Mouse (Mus musculus) limb, embryonic 15.5 days (tissue): Measurements from ENCODE around the gene Ppp1r37. TPM values are rescaled to one million over a fixed set of nuclear protein-coding genes. Genes with fewer than 3 reads are reported as not detected.

Experiments used
- ATAC-seq: fragments of 200-750 bp; cut with Nextera tagmentation; 2 replicates; pipeline ENCODE4 v1.8.0; 2017; ENCODE audit warnings: low read depth, moderate TSS enrichment; ENCODE audit not compliant: insufficient number of reproducible peaks, low FRiP score, low TSS enrichment
- H3K27ac ChIP-seq: fragments of 300-500 bp; sonication (generic); 2 replicates; pipeline ENCODE4 v1.5.1; 2015; ENCODE audit warnings: moderate library complexity, mild to moderate bottlenecking, inconsistent platforms
- H3K27me3 ChIP-seq: fragments of 300-500 bp; sonication (generic); 2 replicates; pipeline ENCODE4 v1.6.1; 2015; ENCODE audit warnings: inconsistent platforms
- H3K36me3 ChIP-seq: fragments of 300-500 bp; sonication (generic); 2 replicates; pipeline ENCODE4 v1.6.1; 2015; ENCODE audit warnings: inconsistent platforms
- H3K4me1 ChIP-seq: fragments of 300-500 bp; sonication (generic); 2 replicates; pipeline ENCODE4 v1.6.1; 2015; ENCODE audit warnings: inconsistent platforms
- H3K4me2 ChIP-seq: fragments of 300-500 bp; sonication (generic); 2 replicates; pipeline ENCODE4 v1.6.1; 2015; ENCODE audit warnings: mild to moderate bottlenecking, inconsistent platforms
- H3K4me3 ChIP-seq: fragments of 300-500 bp; sonication (generic); 2 replicates; pipeline ENCODE4 v1.5.1; 2015; ENCODE audit warnings: mild to moderate bottlenecking, inconsistent platforms
- H3K9ac ChIP-seq: fragments of 300-500 bp; sonication (generic); 2 replicates; pipeline ENCODE4 v1.6.1; 2015; ENCODE audit warnings: inconsistent platforms
- H3K9me3 ChIP-seq: fragments of 300-500 bp; sonication (generic); 2 replicates; pipeline ENCODE4 v1.6.1; 2016; ENCODE audit warnings: inconsistent platforms
- WGBS: fragments of 180-500 bp; shearing (Covaris S2); methylation state at CpG from one replicate; pipeline ENCODE4 v1.1.7; 2015; 5-methylcytosine and 5-hydroxymethylcytosine counted together
- polyA plus RNA-seq: library from polyadenylated mRNA; unstranded; fragments of >200 nt; fragmentation: Nextera tagmentation; extraction: Ambion mirVana; gene quantifications from 2 replicates; pipeline ENCODE4 v1.2.1, GENCODE M21; 2015

The Ppp1r37 gene
- polyA plus RNA-seq, 1 experiment from 2014 or later = 26.3 TPM

- no peak overlapping the region for H3K4me3 ChIP-seq
Measured at GRCm38 (mm10) chr7:19551634-19552033, 11.2 kb downstream of the Ppp1r37 start.

GRCm38 (mm10) chr7:19549394-19549793, 13.5 kb downstream of the Ppp1r37 start:
- H3K4me2 ChIP-seq = no peak overlapping the region
- no peak for ATAC-seq
- 79% methylated on average over 10 of the region's 10 CpGs for WGBS

More at GRCm38 (mm10) chr7:19551634-19552033, 11.2 kb downstream of the Ppp1r37 start:
- Histone ChIP-seq H3K27ac (no peak overlapping the region), H3K36me3 (peaks cover 43% of the 10 kb centered on the region), H3K9ac (no peak overlapping the region), H3K9me3 (no peaks in the 10 kb centered on the region), H3K27me3 (no peaks in the 10 kb centered on the region), H3K4me1 (peaks cover 7% of the 10 kb centered on the region), H3K4me2 (no peak overlapping the region)
- WGBS = 63% methylated on average over 5 of the region's 5 CpGs
- no peak for ATAC-seq

GRCm38 (mm10) chr7:19547344-19547969, 15.4 kb downstream of the Ppp1r37 start:
- Histone ChIP-seq H3K9me3 (no peaks in the 10 kb centered on the region), H3K27me3 (no peaks in the 10 kb centered on the region), H3K36me3 (0 out of 2 replicates have a peak, but pooled peaks cover 13% of the 10 kb centered on the region), H3K4me1 (peaks cover 33% of the 10 kb centered on the region), H3K9ac (no peak overlapping the region), H3K4me3 (no peak overlapping the region), H3K4me2 (no peak overlapping the region), H3K27ac (no peak overlapping the region)
- ATAC-seq = no peak
- 90% methylated on average over 2 of the region's 2 CpGs for WGBS

More at GRCm38 (mm10) chr7:19549394-19549793, 13.5 kb downstream of the Ppp1r37 start:
- Histone ChIP-seq H3K36me3 (peaks cover 33% of the 10 kb centered on the region), H3K4me3 (no peak overlapping the region), H3K4me1 (peaks cover 23% of the 10 kb centered on the region), H3K9me3 (no peaks in the 10 kb centered on the region), H3K9ac (no peak overlapping the region), H3K27me3 (no peaks in the 10 kb centered on the region), H3K27ac (no peak overlapping the region)

- Histone ChIP-seq H3K27me3 (no peaks in the 10 kb centered on the region), H3K4me3 (no peak overlapping the region), H3K9ac (no peak overlapping the region), H3K4me1 (peaks cover 48% of the 10 kb centered on the region), H3K36me3 (0 out of 2 replicates have a peak, but pooled peaks cover 8% of the 10 kb centered on the region), H3K27ac (0 out of 2 replicates have a peak overlapping the region, but pooled peaks have one; percentile 3), H3K4me2 (no peak overlapping the region), H3K9me3 (no peaks in the 10 kb centered on the region)
- WGBS = 49% methylated on average over 3 of the region's 3 CpGs
- no peak for ATAC-seq
Measured at GRCm38 (mm10) chr7:19546007-19546406, 16.9 kb downstream of the Ppp1r37 start.

- peaks cover 52% of the 10 kb centered on the region for H3K4me1 ChIP-seq
- 48% methylated on average over 6 of the region's 6 CpGs for WGBS
- no peak overlapping the region for H3K4me3 ChIP-seq
- ATAC-seq = no peak
- no peaks in the 10 kb centered on the region for H3K36me3 ChIP-seq
- no peaks in the 10 kb centered on the region for H3K9me3 ChIP-seq
- no peak overlapping the region; the same call in 1 of the 2 replicates for H3K27ac ChIP-seq
- H3K9ac ChIP-seq = no peak overlapping the region
- no peak overlapping the region for H3K4me2 ChIP-seq
- no peaks in the 10 kb centered on the region for H3K27me3 ChIP-seq
Measured at GRCm38 (mm10) chr7:19543584-19543983, 19.3 kb downstream of the Ppp1r37 start.

- Histone ChIP-seq H3K4me1 (peaks cover 55% of the 10 kb centered on the region), H3K4me3 (no peak overlapping the region), H3K9ac (no peak overlapping the region), H3K9me3 (no peaks in the 10 kb centered on the region), H3K27ac (peak overlapping the region; percentile 58; the same call in 1 of the 2 replicates), H3K4me2 (no peak overlapping the region), H3K36me3 (no peaks in the 10 kb centered on the region), H3K27me3 (no peaks in the 10 kb centered on the region)
- ATAC-seq = peak; percentile 53; the same call in 1 of the 2 replicates
- 62% methylated on average over 8 of the region's 8 CpGs for WGBS
Measured at GRCm38 (mm10) chr7:19542155-19542691, 20.7 kb downstream of the Ppp1r37 start.

- no peaks in the 10 kb centered on the region for H3K9me3 ChIP-seq
- no peaks in the 10 kb centered on the region for H3K27me3 ChIP-seq
- H3K4me3 ChIP-seq = no peak overlapping the region
- no peak overlapping the region; the same call in 1 of the 2 replicates for H3K27ac ChIP-seq
- ATAC-seq = 0 out of 2 replicates have a peak, but pooled peaks have one; percentile 8
- H3K9ac ChIP-seq = no peak overlapping the region
- H3K36me3 ChIP-seq = no peaks in the 10 kb centered on the region
- H3K4me1 ChIP-seq = peaks cover 56% of the 10 kb centered on the region
- H3K4me2 ChIP-seq = no peak overlapping the region
- WGBS = 68% methylated on average over 7 of the region's 7 CpGs
Measured at GRCm38 (mm10) chr7:19541681-19542154, 21.2 kb downstream of the Ppp1r37 start.

GRCm38 (mm10) chr7:19540771-19541566, 21.9 kb downstream of the Ppp1r37 start:
- Histone ChIP-seq H3K4me1 (peaks cover 51% of the 10 kb centered on the region), H3K9me3 (no peaks in the 10 kb centered on the region), H3K36me3 (0 out of 2 replicates have a peak, but pooled peaks cover 2% of the 10 kb centered on the region), H3K27me3 (no peaks in the 10 kb centered on the region), H3K4me3 (no peak overlapping the region), H3K27ac (no peak overlapping the region; the same call in 1 of the 2 replicates), H3K9ac (no peak overlapping the region), H3K4me2 (no peak overlapping the region)
- no peak for ATAC-seq
- WGBS = 83% methylated on average over 2 of the region's 2 CpGs

GRCm38 (mm10) chr7:19534676-19535075, 28.2 kb downstream of the Ppp1r37 start:
- Histone ChIP-seq H3K9ac (no peak overlapping the region), H3K4me3 (no peak overlapping the region), H3K9me3 (no peaks in the 10 kb centered on the region), H3K27ac (no peak overlapping the region), H3K4me2 (no peak overlapping the region), H3K36me3 (peaks cover 62% of the 10 kb centered on the region), H3K4me1 (peaks cover 8% of the 10 kb centered on the region; the same call in 1 of the 2 replicates), H3K27me3 (no peaks in the 10 kb centered on the region)
- WGBS = 92% methylated on average over 10 of the region's 10 CpGs
- no peak for ATAC-seq

GRCm38 (mm10) chr7:19532240-19532639, 30.6 kb downstream of the Ppp1r37 start:
- H3K9ac ChIP-seq = no peak overlapping the region
- no peaks in the 10 kb centered on the region for H3K27me3 ChIP-seq
- no peak; the same call in 1 of the 2 replicates for ATAC-seq
- peaks cover 5% of the 10 kb centered on the region; the same call in 1 of the 2 replicates for H3K4me1 ChIP-seq
- H3K4me2 ChIP-seq = no peak overlapping the region
- H3K4me3 ChIP-seq = no peak overlapping the region
- peaks cover 71% of the 10 kb centered on the region for H3K36me3 ChIP-seq
- 81% methylated on average over 14 of the region's 14 CpGs for WGBS
- H3K9me3 ChIP-seq = no peaks in the 10 kb centered on the region
- H3K27ac ChIP-seq = no peak overlapping the region

GRCm38 (mm10) chr7:19531077-19531476, 31.8 kb downstream of the Ppp1r37 start:
- Histone ChIP-seq H3K27ac (no peak overlapping the region), H3K9me3 (no peaks in the 10 kb centered on the region), H3K4me2 (no peak overlapping the region), H3K36me3 (peaks cover 69% of the 10 kb centered on the region), H3K27me3 (peaks cover 4% of the 10 kb centered on the region; the same call in 1 of the 2 replicates), H3K4me1 (no peaks in the 10 kb centered on the region), H3K4me3 (no peak overlapping the region), H3K9ac (no peak overlapping the region)
- WGBS = 64% methylated on average over 10 of the region's 10 CpGs
- no peak; the same call in 1 of the 2 replicates for ATAC-seq
